Mouse (Mus musculus) myocyte (in vitro differentiated cells): ENCODE data around the gene Rpl13a.

Experiments used
- CEBPB ChIP-seq: IDR thresholded peaks from 2 replicates; pipeline ENCODE4 v1.6.1; 2011; ENCODE audit warnings: mild to moderate bottlenecking, moderate library complexity; ENCODE audit not compliant: poor library complexity, insufficient read depth, severe bottlenecking
- E2F4 ChIP-seq: IDR thresholded peaks from one replicate; pipeline ENCODE4 v1.6.1; 2011; ENCODE audit warnings: mild to moderate bottlenecking, control low read depth, moderate library complexity; ENCODE audit not compliant: insufficient read depth
- MAX ChIP-seq: IDR thresholded peaks from one replicate; pipeline ENCODE4 v1.6.1; 2011; ENCODE audit warnings: low read depth, mild to moderate bottlenecking, control low read depth
- MYOD1 ChIP-seq, 3 experiments: IDR thresholded peaks; one replicate each; pipeline ENCODE4 v1.6.1; 2011; ENCODE audit warnings: control low read depth in 2 of 3, low read depth in 2 of 3, mild to moderate bottlenecking in 2 of 3, moderate library complexity in 1 of 3; ENCODE audit not compliant: insufficient read length in 2 of 3, control insufficient read depth in 1 of 3
- MYOG ChIP-seq, 3 experiments: IDR thresholded peaks; one replicate each; pipeline ENCODE4 v1.6.1; 2011; ENCODE audit warnings: control low read depth in 2 of 3, low read depth in 2 of 3, mild to moderate bottlenecking in 2 of 3; ENCODE audit not compliant: insufficient read length in 2 of 3, control insufficient read depth in 1 of 3, insufficient read depth in 1 of 3
- POLR2A ChIP-seq: IDR thresholded peaks from one replicate; pipeline ENCODE4 v1.6.1; 2011; ENCODE audit warnings: low read depth, mild to moderate bottlenecking, control low read depth, moderate library complexity; ENCODE audit not compliant: insufficient read length
- POLR2AphosphoS2 ChIP-seq: IDR thresholded peaks from one replicate; pipeline ENCODE4 v1.6.1; 2011; ENCODE audit warnings: low read depth, control low read depth; ENCODE audit not compliant: insufficient read length
- REST ChIP-seq: IDR thresholded peaks from one replicate; pipeline ENCODE4 v1.6.1; 2011; ENCODE audit warnings: mild to moderate bottlenecking, control low read depth, moderate library complexity; ENCODE audit not compliant: insufficient read depth, insufficient read length
- SRF ChIP-seq: IDR thresholded peaks from one replicate; pipeline ENCODE4 v1.6.1; 2011; ENCODE audit warnings: low read depth; ENCODE audit not compliant: control insufficient read depth, insufficient read length
- TCF12 ChIP-seq: IDR thresholded peaks from one replicate; pipeline ENCODE4 v1.6.1; 2011; ENCODE audit warnings: mild to moderate bottlenecking, control low read depth; ENCODE audit not compliant: poor library complexity, insufficient read depth, severe bottlenecking
- USF1 ChIP-seq: IDR thresholded peaks from one replicate; pipeline ENCODE4 v1.6.1; 2011; ENCODE audit warnings: low read depth, mild to moderate bottlenecking, control low read depth, moderate library complexity

DNA sequence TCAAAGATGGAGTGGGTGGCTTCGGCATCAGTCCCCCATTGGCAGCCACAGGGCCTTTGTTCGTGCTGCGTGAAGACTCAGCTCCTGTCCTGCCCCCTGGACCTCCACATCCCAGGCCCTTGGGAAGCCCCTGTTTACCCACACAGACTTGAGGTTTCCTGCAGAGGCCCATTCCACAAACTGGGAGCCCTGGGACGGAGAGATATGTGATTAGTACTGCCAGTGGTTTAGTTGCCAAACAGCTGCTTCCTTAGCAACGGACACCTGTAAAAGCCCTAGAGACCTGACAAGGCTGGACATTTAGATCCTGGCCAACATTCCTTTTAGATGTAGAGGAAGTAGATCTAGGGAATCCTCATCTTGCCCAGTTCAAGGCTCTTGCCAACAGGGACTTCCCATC, 13.4 kb upstream of the Rpl13a start:
- TF ChIP-seq SRF (no peak), USF1 (no peak), POLR2A (no peak), TCF12 (no peak), E2F4 (no peak), MYOG (IDR thresholded peaks at IDR 0.05; ENCODE audit: control insufficient read depth in 1 of 3, insufficient read depth in 1 of 3, insufficient read length in 2 of 3, low read depth in 2 of 3) (no peak), MYOD1 (IDR thresholded peaks at IDR 0.05; ENCODE audit: control insufficient read depth in 1 of 3, insufficient read length in 2 of 3, low read depth in 2 of 3) (no peak), MAX (no peak), REST (no peak), CEBPB (no peak), POLR2AphosphoS2 (no peak)
